Mouse (Mus musculus) midbrain, embryonic 13.5 days (tissue): Measurements from ENCODE around the gene Ehmt1. TPM values are rescaled to one million over a fixed set of nuclear protein-coding genes. Genes with fewer than 3 reads are reported as not detected.

ENCODE experiments used
- ATAC-seq: fragments of 200-750 bp; cut with Nextera tagmentation; 2 replicates; pipeline ENCODE4 v1.8.0; 2017; ENCODE audit warnings: mild to moderate bottlenecking, moderate TSS enrichment, moderate library complexity
- H3K27ac ChIP-seq: fragments of 300-500 bp; sonication (generic); 2 replicates; pipeline ENCODE4 v1.5.1; 2015; ENCODE audit warnings: inconsistent platforms, mild to moderate bottlenecking, moderate library complexity
- H3K27me3 ChIP-seq: fragments of 300-500 bp; sonication (generic); 2 replicates; pipeline ENCODE4 v1.6.1; 2015; ENCODE audit warnings: mild to moderate bottlenecking, inconsistent platforms
- H3K36me3 ChIP-seq: fragments of 300-500 bp; sonication (generic); 2 replicates; pipeline ENCODE4 v1.6.1; 2015; ENCODE audit warnings: mild to moderate bottlenecking, inconsistent platforms
- H3K4me1 ChIP-seq: fragments of 300-500 bp; sonication (generic); replicated peaks from 2 replicates; pipeline ENCODE4 v1.6.1; 2015; ENCODE audit warnings: inconsistent platforms
- H3K4me2 ChIP-seq: fragments of 300-500 bp; sonication (generic); replicated peaks from 2 replicates; pipeline ENCODE4 v1.6.1; 2015; ENCODE audit warnings: moderate library complexity, mild to moderate bottlenecking, inconsistent platforms
- H3K4me3 ChIP-seq: fragments of 300-500 bp; sonication (generic); replicated peaks from 2 replicates; pipeline ENCODE4 v1.5.1; 2015; ENCODE audit warnings: mild to moderate bottlenecking, inconsistent platforms
- H3K9ac ChIP-seq: fragments of 300-500 bp; sonication (generic); replicated peaks from 2 replicates; pipeline ENCODE4 v1.6.1; 2015; ENCODE audit warnings: mild to moderate bottlenecking, inconsistent platforms
- H3K9me3 ChIP-seq: fragments of 300-500 bp; sonication (generic); 2 replicates; pipeline ENCODE4 v1.6.1; 2016; ENCODE audit warnings: mild to moderate bottlenecking, inconsistent platforms
- WGBS: fragments of 180-500 bp; shearing (Covaris S2); methylation state at CpG from one replicate; pipeline ENCODE4 v1.1.7; 2015; 5-methylcytosine and 5-hydroxymethylcytosine counted together
- polyA plus RNA-seq: library from polyadenylated mRNA; unstranded; fragments of >200 nt; fragmentation: Nextera tagmentation; extraction: Ambion mirVana; gene quantifications from 2 replicates; pipeline ENCODE4 v1.2.1, GENCODE M21; 2015

Ehmt1 gene
- polyA plus RNA-seq, 1 experiment from 2014 or later = 139 TPM

DNA sequence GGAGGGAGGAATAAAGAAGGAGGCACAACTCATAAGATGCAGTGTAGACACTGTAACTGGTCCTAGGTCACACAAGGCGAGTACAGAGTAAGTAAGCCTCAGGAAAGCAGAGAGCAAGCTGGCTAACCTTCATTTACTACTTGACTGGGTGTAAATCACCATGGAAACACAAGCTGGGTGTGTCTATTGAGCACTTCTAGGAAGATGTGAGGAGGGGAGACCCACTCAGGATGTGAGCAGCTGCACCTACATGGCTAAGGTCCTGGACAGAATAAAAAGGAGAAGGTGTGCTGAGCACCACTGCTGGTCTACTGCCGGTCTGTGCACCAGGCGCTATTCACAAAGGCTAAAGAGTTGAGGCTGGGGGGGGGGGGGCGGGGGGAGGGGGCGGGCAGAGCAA is 142.6 kb downstream of the Ehmt1 start:
- H3K36me3 ChIP-seq = no peaks in the 10 kb centered on the region
- H3K4me1 ChIP-seq = peaks cover 4% of the 10 kb centered on the region; the same call in 1 of the 2 replicates
- no peak overlapping the region for H3K4me3 ChIP-seq
- H3K4me2 ChIP-seq = no peak overlapping the region
- H3K9me3 ChIP-seq = no peaks in the 10 kb centered on the region
- no peak overlapping the region for H3K9ac ChIP-seq
- no peaks in the 10 kb centered on the region for H3K27me3 ChIP-seq
- H3K27ac ChIP-seq = no peak overlapping the region
- peak; percentile 65; the same call in 1 of the 2 replicates for ATAC-seq
- WGBS = 9% methylated on average over 3 of the region's 5 CpGs

GRCm38 (mm10) chr2:24775951-24776587 is 143.3 kb downstream of the Ehmt1 start:
- Histone ChIP-seq H3K4me1 (peaks cover 4% of the 10 kb centered on the region; the same call in 1 of the 2 replicates), H3K4me3 (no peak overlapping the region), H3K27me3 (no peaks in the 10 kb centered on the region), H3K36me3 (no peaks in the 10 kb centered on the region), H3K9ac (no peak overlapping the region), H3K9me3 (no peaks in the 10 kb centered on the region), H3K27ac (no peak overlapping the region), H3K4me2 (no peak overlapping the region)
- no peak for ATAC-seq
- 82% methylated on average over 11 of the region's 11 CpGs for WGBS

DNA sequence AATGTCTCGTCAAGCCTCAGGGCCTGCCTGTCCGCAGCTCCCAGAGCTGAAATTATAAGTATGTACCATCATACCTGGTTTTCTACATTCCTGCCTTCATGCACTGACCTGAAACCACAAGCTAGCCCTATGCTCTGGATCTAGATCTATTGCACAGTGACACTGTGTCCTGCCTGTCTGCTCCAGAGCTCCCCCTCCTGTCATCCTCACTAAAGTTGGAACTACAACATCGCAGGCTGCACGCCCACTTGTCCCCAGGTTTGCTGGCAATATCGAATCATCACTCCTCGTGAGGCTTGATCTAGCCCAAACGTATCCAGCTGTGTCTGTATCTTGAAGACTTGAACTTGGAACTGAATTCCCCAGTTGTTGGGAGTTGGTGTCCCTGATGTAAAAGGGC is 144.6 kb downstream of the Ehmt1 start:
- Histone ChIP-seq H3K27ac (no peak overlapping the region), H3K36me3 (no peaks in the 10 kb centered on the region), H3K9me3 (no peaks in the 10 kb centered on the region), H3K4me3 (no peak overlapping the region), H3K4me2 (no peak overlapping the region), H3K4me1 (peaks cover 4% of the 10 kb centered on the region; the same call in 1 of the 2 replicates), H3K27me3 (0 out of 2 replicates have a peak, but pooled peaks cover 6% of the 10 kb centered on the region), H3K9ac (no peak overlapping the region)
- no peak for ATAC-seq
- WGBS = 69% methylated on average over 7 of the region's 7 CpGs

GRCm38 (mm10) chr2:24770861-24771260 is 148.6 kb downstream of the Ehmt1 start:
- no peak overlapping the region for H3K4me3 ChIP-seq
- no peaks in the 10 kb centered on the region for H3K36me3 ChIP-seq
- no peaks in the 10 kb centered on the region for H3K9me3 ChIP-seq
- H3K4me1 ChIP-seq = no peaks in the 10 kb centered on the region
- peaks cover 13% of the 10 kb centered on the region; the same call in 1 of the 2 replicates for H3K27me3 ChIP-seq
- ATAC-seq = no peak
- 80% methylated on average over 4 of the region's 4 CpGs for WGBS
- no peak overlapping the region for H3K4me2 ChIP-seq
- H3K9ac ChIP-seq = no peak overlapping the region
- no peak overlapping the region for H3K27ac ChIP-seq

- Histone ChIP-seq H3K4me2 (peak within 1 kb of the TSS; percentile 94), H3K9me3 (no peaks in the 10 kb centered on the region), H3K4me1 (peaks cover 42% of the 10 kb centered on the region), H3K27me3 (peaks cover 18% of the 10 kb centered on the region), H3K27ac (peak within 1 kb of the TSS; percentile 84), H3K9ac (peak within 1 kb of the TSS; percentile 85), H3K4me3 (peak within 1 kb of the TSS; percentile 78), H3K36me3 (peaks cover 9% of the 10 kb centered on the region; the same call in 1 of the 2 replicates)
- 0% methylated on average over 33 of the region's 42 CpGs for WGBS
- ATAC-seq = peak; percentile 92
Measured at GRCm38 (mm10) chr2:24763115-24763557, 156.3 kb downstream of the Ehmt1 start, which contains the start of gene Cacna1b. Cacna1b (minus strand) TSS chr2:24763152.

- H3K9ac ChIP-seq = peak overlapping the region; percentile 85
- WGBS = under 1% methylated on average over 52 of the region's 52 CpGs
- peak overlapping the region; percentile 78 for H3K4me3 ChIP-seq
- H3K4me1 ChIP-seq = peaks cover 42% of the 10 kb centered on the region
- H3K4me2 ChIP-seq = peak overlapping the region; percentile 94
- H3K9me3 ChIP-seq = no peaks in the 10 kb centered on the region
- H3K27ac ChIP-seq = peak overlapping the region; percentile 84
- peak; percentile 75 for ATAC-seq
- peaks cover 18% of the 10 kb centered on the region for H3K27me3 ChIP-seq
- peaks cover 15% of the 10 kb centered on the region for H3K36me3 ChIP-seq
Measured at GRCm38 (mm10) chr2:24762446-24762960, 156.9 kb downstream of the Ehmt1 start.

GRCm38 (mm10) chr2:24761923-24762445 is 157.4 kb downstream of the Ehmt1 start:
- H3K36me3 ChIP-seq = peaks cover 19% of the 10 kb centered on the region
- peaks cover 18% of the 10 kb centered on the region for H3K27me3 ChIP-seq
- H3K4me1 ChIP-seq = peaks cover 42% of the 10 kb centered on the region
- H3K27ac ChIP-seq = peak overlapping the region; percentile 84
- peak overlapping the region; percentile 94 for H3K4me2 ChIP-seq
- H3K9me3 ChIP-seq = no peaks in the 10 kb centered on the region
- peak; percentile 71 for ATAC-seq
- peak overlapping the region; percentile 85 for H3K9ac ChIP-seq
- 0% methylated on average over 34 of the region's 35 CpGs for WGBS
- H3K4me3 ChIP-seq = peak overlapping the region; percentile 78

- Histone ChIP-seq H3K27me3 (no peaks in the 10 kb centered on the region), H3K36me3 (peaks cover 71% of the 10 kb centered on the region), H3K9me3 (no peaks in the 10 kb centered on the region), H3K27ac (no peak overlapping the region), H3K4me2 (no peak overlapping the region), H3K4me3 (no peak overlapping the region), H3K4me1 (peaks cover 15% of the 10 kb centered on the region), H3K9ac (no peak overlapping the region)
- ATAC-seq = peak; percentile 46; the same call in 1 of the 2 replicates
- 85% methylated on average over 1 of the region's 1 CpGs for WGBS
Measured at GRCm38 (mm10) chr2:24755276-24755675, 164.1 kb downstream of the Ehmt1 start.

DNA sequence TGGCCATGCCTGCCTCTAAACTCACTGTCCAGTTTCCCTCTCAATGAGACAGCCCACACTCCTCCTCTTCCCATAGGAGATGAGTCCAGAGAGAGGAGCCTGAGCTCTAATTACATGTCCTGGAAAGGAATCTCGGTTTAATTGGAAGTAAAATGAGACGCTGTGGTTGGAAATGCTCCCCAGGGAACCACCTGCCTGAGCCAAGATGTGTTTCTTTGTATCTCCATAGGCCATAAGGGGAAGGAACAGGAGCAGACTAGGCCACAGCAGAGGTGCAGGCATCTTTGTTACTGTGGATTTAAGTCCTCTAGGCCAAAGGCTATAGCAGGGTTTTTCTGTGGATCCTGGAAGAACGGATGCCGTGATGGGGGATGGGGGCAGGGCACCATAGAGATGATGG is 166.8 kb downstream of the Ehmt1 start:
- no peaks in the 10 kb centered on the region for H3K27me3 ChIP-seq
- WGBS = 71% methylated on average over 4 of the region's 4 CpGs
- H3K36me3 ChIP-seq = peaks cover 77% of the 10 kb centered on the region
- H3K27ac ChIP-seq = no peak overlapping the region
- H3K4me3 ChIP-seq = no peak overlapping the region
- no peaks in the 10 kb centered on the region for H3K4me1 ChIP-seq
- H3K9me3 ChIP-seq = no peaks in the 10 kb centered on the region
- ATAC-seq = no peak
- no peak overlapping the region for H3K4me2 ChIP-seq
- no peak overlapping the region for H3K9ac ChIP-seq

- Histone ChIP-seq H3K27me3 (no peaks in the 10 kb centered on the region), H3K9ac (no peak overlapping the region), H3K9me3 (no peaks in the 10 kb centered on the region), H3K4me3 (no peak overlapping the region), H3K27ac (no peak overlapping the region), H3K4me2 (no peak overlapping the region), H3K4me1 (no peaks in the 10 kb centered on the region), H3K36me3 (peaks cover 77% of the 10 kb centered on the region)
- no peak for ATAC-seq
- WGBS = 79% methylated on average over 3 of the region's 3 CpGs
Measured at GRCm38 (mm10) chr2:24750051-24750450, 169.4 kb downstream of the Ehmt1 start.

DNA sequence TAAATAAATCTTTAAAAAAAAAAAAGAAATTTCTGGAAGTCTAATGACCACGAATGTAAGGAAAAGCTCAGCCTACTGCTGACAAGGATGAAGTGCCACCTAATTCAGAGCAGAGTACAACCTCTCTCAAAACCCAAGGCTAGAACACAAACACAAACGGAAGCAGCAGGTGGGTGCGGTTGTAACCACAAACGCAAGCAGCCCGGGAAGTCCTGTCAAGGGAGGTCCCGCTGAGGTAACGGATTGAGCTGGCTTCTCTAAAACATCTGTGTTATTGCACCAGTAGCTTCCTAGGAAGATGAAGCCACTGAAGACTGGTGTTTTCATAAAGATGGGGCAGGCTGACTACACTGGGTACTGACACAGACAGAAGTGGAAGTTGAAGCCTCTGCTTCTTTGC is 171.5 kb downstream of the Ehmt1 start:
- no peak overlapping the region for H3K27ac ChIP-seq
- H3K36me3 ChIP-seq = peaks cover 56% of the 10 kb centered on the region
- no peak for ATAC-seq

More for the DNA sequence above, 171.5 kb downstream of the Ehmt1 start:
- Histone ChIP-seq H3K27me3 (no peaks in the 10 kb centered on the region), H3K4me1 (peaks cover 3% of the 10 kb centered on the region; the same call in 1 of the 2 replicates), H3K9me3 (no peaks in the 10 kb centered on the region), H3K4me2 (no peak overlapping the region), H3K9ac (no peak overlapping the region), H3K4me3 (no peak overlapping the region)
- WGBS = 85% methylated on average over 7 of the region's 7 CpGs
